Mouse (Mus musculus): ENCODE data around the gene E2f7.
"Not testable (repeated sequence)": the region's sequence is repeated elsewhere in the genome, so short reads cannot be mapped to it uniquely, and the experiment has no call there.

E2f7 gene

DNA sequence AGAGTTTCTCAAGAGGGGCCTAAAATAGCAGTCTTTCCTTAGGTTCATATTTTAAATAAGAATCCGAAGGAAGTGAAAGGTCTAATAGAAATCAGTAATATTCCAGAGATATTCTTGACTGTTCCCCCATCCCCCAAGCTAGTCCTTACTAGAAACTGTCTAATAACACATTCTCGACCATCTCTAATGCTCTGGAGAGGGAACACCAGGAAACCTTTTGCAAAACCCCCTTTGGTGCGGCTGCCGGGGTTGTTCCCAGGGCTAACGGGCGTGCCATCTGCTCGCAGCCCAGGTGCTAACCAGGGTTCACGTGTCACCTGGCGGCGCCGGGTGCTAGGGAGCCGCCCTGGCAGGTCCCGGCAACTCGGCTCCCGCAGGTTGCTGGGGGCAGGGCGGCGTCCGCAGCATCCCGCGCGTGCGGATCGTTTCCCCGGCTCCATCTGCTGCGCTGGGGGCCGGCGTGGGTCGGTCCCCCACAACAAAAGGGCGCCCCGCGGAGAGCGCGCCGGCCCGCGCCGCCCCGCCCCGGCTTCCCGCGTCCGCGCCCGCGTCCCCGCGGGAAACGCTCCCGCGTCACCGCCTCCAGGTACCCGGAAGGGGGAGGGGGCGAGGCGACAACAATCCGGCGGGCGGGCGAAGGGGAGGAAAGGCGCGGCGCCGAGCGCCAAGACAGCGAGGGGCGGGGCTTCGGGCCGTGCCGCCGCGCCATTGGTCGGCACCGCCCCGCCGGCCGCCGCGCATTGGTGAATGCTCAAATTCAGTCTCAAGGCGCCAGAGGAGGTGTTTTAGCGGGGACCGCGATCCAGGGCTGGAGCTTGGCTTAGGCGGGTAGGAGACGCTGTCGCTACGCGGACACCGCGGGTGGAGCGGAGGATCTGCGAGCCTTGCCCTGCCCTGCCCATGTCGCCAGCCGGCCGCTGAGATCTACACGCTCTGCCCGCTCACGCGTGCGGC, at the start of gene E2f7:
Gene E2f7, plus strand, starts transcription at position 754 of the 954 bp plus-strand sequence.
- peak; percentile 90 to 94 for DNase-seq

DNA sequence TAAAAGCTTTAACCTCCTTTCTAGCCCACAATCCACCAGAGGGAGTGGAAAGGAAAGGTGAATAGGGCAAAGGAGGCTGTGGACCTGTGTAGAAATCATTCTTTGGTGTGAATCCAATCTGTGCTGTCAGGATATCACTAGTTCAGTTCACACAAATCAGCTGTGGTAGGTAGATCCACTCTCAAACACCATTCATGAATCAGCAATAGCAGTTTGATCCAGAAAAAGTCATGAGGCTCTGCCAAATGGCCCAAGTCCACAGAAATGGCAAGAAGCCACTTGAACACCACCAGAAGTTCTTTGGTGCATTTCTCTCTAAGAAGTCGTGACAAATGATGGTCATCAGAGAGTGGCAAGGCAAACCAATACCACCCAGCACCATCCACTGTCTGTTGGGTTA, 44.0 kb upstream of the E2f7 start:
- DNase-seq, result no peak

DNA sequence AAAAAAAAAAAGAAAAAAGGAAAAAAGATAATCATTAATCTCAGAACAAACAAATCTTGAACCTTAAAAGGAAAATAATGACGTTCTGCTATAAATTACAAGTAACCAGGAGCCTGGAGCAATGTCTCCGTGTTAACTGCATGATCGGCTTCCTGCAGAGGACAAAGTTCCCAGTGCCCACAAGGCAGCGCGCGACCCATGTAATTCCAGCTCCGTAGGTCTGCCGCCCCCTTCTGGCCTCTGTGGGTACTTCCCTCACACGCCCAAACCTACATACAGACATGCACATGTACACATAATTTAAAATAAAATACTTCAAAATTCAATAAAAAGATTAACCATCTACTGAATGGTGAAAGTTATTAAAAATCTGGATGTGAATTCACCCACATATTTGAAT, 39.6 kb upstream of the E2f7 start:
- no peak for DNase-seq

DNA sequence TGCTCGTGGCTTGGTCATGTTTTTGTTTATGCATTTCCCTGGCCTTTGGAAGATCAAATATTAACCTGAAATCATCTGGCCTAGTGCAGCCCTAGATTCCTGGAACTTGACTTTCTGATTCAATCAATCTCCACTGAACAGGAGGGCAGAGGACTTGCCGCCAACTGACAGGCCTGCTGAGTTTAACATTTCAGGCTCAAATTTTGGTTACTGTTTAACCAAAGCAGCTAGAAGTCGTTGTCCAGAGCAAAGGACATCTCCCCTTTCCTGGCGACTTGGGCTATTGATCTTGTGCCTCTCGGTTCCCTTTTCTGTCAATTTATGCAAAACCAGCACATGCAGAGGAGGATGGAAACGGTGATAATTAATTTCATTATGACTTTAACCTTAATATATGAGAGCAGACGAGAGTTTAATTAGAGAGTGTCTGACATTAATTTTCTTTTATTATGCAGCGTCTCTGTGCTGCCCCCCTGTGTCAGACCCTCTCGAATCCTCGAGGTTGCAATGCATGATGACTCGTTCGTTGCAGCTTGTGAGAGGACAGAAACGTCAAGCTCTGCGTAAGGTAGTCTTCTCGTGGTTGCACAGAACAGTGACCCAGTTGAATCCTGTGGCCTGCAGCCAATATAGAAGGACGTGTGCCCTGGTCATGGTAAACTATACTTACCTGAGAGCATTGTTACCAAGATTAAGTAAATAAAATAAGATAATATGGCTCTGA, 37.7 kb upstream of the E2f7 start:
- no peak for DNase-seq

DNA sequence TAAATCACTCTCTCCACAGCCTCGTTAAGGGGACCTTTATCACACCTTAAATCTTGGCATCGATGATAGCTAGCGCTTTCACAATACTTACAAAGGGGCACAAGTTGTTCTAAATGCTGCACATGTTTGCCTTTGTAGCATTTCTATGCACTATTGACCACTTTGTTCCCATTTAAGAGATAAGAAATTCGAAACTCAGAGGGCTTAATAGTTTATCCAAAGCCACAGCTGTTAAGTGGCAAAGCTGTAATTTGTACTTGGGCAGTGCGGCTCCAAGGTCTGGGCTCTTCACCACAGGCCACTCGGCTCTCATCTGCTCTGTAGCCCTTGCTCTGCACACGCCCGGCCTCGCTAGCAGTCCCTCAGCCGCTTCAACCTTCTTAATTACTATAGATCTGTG, 28.4 kb upstream of the E2f7 start:
- DNase-seq, result no peak

DNA sequence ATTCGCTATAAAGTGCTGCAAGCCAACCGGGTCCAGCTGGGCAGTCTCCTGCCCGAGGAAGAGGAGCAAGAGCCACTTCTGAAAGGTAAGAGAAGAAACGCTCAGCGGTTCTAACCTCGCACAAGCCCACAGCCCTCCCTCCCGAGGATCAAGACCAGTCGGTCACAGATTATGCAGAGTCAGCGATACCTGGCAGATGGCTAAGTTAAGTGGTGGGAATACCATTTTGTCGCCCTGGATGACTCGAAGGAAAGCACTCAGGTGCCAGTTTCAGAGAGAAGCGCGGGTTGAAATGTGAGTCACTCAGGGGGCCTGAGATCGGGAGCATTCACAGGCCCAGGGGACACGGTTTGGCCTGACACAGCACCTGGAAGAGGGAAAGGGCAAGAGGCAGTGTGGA, 18.8 kb upstream of the E2f7 start:
- no peak for DNase-seq

DNA sequence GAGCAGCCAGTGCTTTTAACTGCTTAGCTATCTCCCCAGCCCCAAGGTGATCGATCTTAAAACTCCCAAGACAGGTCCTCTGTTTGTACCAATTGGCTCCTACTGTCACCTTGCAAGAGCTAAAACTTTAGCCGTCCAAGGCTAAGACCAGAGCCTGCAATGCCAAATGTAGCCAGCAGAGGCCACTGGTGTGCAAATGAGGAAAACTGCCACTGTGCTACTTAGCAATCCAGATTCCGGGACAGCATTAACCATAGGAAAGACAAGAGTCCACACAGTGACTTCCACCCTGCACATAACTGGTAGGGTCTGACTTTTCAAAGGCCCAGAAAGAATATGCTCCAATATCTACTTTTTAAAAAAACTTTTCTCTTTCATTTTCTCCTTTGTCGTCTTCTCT, 17.4 kb upstream of the E2f7 start:
- peak; percentile 25 to 42 for DNase-seq

DNA sequence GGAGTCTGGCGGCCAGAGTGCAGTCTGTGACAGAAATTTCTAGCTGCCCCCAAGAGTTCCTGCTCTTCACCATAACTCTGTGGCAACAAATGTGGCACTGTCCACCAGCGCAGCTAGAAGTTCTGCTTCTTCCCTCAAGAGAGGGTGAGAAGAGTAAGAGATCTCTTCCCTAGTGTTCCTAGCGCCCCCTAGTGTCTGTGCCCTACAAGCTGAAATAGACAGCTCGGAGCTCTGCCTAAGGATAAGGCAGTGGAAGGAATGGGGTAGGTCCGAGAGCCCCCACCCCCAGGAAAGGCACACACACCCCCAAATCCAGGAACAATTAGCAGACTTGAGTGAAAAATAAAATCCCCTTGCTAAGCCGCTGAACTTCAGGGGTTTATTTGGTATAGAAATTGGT, 11.9 kb upstream of the E2f7 start:
- DNase-seq, result peak; percentile 76 to 80

DNA sequence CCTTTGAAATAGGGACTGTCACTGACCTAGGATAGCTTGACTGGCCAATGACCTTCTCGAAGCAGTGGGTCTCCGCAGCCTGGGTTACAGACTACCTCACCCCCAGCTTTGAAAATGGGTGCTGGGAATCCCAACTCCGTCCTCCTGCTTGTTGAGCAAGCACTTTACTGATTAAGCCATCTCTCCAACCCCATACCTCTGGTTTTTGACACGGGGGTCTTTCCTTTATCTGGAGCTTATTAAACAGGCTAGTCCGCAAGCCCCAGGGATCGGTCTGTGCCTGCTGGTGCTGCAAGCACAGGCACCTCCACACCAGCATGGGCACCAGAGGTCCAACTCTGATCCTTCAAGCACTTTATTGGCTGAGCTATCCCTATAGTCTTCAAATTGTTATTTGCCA, 1.5 kb upstream of the E2f7 start:
- DNase-seq, result no peak

DNA sequence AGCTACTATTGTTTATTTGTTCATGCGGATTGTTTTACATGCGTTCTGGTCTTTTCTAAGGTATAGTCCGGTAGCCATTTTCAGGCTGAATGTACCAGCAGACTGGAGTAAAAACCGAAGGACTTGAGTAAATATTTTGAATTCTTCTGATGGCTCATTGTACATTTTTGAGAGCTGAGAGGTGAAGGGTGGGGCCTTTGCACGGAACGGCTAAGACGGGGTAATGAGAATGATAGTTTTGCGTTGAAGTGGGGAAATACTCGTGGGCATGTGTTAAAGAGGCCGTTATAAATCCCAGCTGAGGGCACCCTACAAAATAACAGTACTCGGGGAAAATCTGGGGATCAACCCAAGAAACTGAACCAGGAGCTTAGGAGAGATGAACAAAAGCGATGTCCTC, 1.1 kb upstream of the E2f7 start:
- no peak for DNase-seq

DNA sequence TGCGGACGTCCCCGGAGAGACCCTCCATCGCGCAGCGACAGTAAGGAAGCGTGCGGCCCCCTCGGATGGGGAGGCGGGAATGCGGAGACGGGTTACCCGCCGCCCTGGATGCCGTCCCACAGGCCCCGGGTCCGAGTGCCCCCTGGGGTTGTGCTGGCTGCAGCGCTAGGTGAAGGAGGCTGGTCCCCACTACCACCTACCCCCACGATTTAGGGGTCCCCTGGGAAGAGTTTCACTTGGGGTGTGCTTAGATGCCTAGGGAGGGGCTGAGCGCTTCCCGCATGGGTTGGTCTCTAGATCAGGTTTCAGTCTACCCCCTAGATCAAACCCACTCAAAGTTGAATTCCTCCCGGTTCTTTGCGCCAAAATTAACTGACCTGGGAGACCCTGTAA, 397 bp downstream of the E2f7 start:
- DNase-seq, result no peak

DNA sequence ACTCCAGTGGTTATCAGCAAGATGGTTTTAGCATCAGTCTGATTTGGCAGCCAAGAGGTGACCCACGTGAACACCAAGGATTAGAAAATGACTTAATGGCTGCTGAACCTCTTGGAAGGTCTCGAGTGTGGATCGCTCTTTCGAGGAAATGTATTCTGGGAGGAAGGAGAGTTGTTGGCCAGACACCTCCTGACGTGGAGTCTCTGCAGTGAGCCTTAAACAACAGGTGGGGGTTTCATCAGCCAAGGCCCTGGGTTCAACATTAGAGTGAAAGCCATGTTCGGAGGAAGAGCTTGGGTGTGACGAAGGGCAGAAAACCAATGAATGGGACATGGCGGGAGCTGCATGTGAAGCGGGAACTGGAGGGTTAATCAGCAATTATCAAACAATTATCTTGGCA, 3.8 kb downstream of the E2f7 start:
- DNase-seq, result no peak

DNA sequence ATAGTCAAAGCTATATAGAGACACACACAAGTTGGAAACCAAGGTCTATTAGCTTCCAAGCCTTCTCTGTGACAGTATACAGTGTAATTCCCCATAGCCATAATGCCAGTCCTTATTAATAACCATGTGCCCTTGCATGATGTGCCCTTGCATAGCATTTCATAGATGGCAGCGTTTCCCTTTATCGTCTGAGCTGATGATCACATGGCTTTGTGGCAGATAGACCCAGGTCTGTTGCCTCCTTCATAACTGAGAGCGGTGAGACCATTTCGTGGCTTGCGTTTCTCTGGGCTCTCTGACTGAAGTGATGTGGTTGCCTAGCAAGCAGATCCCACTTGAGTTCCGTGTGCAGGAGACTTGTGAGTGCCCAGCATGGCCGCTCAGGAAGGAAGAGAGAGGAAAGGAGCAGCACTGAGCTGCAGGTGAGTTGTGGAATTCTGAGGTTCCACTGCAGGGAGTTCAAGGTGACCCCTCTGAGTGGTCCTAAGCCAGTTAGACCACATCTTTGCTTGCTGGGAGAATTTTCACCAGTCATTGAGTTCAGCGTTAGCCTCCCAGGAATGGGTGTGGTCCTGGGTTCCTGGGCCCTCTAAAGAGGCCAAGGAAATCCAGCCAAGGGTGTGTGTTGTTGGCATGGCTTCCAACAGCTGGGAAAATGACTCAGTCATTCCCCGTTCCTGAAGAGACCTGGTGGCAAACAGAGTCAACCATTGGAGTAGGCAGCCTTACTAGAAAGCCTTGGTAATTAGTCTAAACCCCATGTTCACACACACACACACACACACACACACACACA, 4.5 kb downstream of the E2f7 start:
- DNase-seq, result no peak

DNA sequence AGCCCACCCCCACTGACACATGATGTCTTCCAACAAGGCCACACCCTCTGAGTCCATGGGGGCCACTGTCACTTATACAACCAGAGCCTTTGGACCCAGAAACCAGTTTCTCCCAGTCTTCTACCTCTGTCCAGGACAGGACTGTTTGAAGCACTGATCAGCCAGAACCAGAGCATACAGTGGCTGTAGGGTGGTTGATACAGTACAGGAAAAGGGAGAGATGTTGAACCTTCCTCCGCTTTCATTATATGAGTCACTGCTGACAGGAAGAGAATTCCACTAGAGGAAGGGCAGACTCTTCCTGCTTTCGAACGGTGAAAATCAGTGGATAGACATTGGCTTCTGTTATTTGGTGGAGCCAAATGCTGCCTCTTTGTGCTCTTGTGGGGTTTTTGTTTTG, 7.6 kb downstream of the E2f7 start:
- DNase-seq, result no peak

DNA sequence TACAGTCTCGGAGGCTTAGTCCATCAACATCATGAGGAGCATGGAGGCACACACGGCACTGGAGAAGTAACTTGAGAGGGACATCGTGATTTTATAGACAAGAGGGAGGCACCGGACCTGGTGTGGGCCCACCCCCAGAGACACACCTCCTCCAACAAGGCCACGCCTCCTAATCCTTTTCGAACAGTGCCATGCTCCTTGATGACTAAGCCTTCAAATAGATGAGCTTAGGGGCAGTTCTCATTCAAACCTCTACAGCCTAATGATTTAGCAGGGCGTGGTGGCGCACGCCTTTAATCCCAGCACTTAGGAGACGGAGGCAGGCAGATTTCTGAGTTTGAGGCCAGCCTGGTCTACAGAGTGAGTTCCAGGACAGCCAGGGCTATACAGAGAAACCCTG, 10.3 kb downstream of the E2f7 start:
- DNase-seq, result no peak

DNA sequence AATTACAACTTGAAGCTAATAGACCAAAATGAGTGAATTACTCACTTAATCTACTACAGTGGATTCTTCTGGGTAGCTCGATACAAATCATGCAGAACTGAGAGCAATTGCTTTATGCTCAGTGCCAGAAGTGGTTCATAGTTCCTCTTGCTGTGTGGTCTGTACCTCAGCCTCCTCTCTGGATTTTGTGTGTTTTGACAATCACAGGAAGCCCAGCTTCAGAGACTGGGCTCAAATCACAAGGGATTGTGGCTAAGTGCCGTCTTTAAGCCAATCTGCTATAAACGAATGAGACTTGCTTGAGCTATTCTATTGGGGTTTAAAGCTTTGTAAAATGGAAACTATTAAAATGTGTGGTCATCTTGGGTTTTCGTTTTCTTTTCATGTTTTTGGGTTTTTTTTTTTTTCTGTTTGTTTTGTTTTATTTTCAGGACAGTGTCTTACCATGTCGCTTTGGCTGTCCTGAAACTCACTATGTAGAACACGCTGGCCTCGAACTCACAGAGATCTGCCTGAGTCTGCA, 11.1 kb downstream of the E2f7 start:
- no peak for DNase-seq

DNA sequence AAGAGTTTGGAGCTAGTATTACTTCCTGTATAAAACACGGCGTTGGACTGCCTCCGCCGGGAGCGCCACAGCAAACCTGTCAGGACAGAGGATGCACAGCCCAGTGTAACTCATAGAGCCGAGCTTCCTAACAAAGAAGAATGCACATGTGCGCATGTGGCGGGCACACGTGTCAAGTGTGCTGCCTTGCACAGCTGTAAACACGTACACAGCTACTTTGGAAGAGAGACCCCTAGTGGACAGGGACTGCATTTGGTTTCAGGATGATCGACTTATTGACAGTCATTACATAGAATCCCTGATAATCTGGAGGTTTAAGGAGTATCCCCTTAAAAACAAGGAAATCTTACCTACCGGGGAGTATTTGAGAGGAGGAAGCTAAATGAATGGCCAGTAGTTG, 15.3 kb downstream of the E2f7 start:
- not testable (repeated sequence) for DNase-seq

DNA sequence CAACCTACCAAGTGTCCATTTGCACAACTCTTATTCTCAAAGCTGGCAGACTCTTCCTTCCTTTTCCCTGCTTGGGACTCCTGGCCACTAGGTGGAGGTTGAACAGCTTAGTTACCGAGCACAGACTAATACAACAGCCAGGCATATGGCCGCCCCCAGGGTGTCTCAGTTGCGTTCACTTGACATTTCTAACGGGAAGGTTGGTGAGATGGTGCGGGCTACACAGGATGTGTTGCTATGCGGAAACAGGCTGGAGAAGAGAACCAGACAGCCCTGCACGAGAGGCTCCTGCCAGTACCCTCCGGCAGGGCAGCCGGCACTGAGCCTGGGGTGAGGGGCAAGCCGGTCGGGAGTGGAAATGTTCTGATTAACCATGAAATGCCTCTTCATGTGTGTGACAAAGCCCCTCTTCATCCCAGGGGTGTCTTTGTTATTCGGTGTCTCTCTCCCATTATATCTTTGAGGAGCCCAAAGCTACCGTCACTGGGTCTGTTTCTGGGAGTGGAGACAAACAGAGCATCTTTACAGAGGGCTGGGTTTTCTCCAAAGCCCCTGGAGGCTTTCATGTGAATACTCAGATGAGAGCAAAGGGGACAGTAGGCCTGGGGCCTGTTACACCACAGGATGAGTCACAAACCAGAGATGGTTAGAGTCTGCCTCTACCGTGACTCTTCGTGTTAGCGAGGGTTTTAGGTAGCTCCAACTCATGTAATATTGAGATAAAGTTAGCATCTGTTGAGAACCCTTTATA, 17.1 kb downstream of the E2f7 start:
- peak; percentile 79 to 83 for DNase-seq

DNA sequence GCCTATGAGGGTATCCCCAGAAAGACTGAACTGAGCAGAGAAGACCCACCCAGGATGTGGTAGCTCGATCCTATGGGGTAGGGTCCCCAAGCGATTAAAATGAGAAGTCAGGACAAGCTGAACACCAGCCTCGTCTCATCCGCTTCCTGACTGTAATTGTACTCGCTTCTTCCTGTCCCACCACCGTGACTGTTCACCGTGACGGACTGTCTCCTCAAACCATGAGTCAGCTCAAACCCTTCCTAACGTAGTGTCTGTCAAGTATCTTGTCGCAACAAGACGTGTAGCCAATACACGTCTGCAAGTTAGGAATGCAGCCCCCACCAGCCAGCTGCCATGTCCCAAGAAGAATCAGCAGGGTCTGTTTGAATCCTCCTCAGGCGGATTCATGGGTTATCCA, 18.2 kb downstream of the E2f7 start:
- DNase-seq, result no peak

DNA sequence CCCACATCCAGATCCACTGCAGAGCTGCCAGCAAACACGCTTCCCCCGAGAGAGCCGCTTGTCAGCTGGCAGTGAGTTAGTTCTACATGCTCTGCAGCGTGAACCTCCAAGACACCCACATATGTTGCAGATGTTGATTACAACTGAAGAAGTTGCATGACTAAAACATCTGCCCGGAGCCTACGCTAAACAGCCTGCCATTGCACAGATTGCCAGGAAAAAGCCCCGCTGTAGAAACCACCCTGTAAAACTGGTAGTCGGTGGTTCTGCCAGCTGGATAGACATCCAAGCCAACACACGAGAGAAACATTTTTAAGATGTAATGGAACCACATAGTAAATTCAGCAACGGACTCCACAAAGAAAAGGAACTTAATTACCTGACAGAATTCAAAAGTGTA, 24.3 kb downstream of the E2f7 start:
- no peak for DNase-seq

DNA sequence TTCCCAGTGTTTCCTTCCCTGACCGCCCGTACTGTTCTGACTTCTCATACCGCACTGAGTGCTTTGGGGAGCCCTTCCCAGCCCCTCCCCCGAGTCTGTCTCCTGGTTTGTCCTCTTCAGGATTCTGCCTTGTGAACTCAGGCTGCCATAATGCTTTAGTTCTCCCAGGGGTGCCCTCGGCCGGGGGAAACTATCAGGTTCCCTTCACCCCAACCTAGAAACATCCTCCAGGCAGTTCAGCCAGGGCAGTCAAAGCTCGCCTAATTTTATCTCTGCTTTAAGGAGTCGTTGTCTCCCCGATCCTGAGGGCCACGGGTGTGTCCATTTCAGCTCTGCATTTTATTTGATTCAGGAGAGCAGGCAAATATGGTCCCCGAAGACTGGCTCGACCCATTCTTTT, 28.0 kb downstream of the E2f7 start:
- DNase-seq, result no peak

DNA sequence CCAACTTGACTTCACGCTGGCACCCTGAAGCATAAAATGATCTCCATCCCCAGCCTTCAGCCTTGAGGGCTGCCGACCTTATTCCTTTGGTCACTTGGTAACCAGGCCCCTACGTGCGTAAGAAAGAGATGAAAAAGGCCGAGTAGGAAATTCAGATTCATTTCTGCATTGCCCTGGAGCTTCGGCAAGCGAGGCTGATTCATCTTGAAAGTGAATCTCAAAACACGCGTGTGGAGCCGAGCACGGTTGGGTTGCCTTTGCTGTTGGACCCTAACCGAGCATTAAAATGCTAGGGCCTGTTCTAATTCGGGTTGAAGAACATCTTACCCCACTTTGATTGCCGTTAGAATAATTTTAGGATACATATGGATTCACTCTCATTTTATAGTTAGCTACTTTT, 28.6 kb downstream of the E2f7 start:
- DNase-seq, result no peak
